Mouse (Mus musculus): ENCODE data around the gene Mul1. TPM values are rescaled to one million over a fixed set of nuclear protein-coding genes. Genes with fewer than 3 reads are reported as not detected.

The Mul1 gene
- polyA plus RNA-seq, 1 experiment from 2014 or later: 18.3 TPM

- peaks cover 5% of the 10 kb centered on the region; the same call in 1 of the 2 replicates for H3K4me1 ChIP-seq (ENCODE audit: control insufficient read depth, insufficient read depth, low read length)
- H3K27ac ChIP-seq (ENCODE audit: low read length): no peak overlapping the region
- WGBS: 86% methylated on average over 7 of the region's 7 CpGs
- H3K36me3 ChIP-seq (ENCODE audit: control insufficient read depth, insufficient read depth, low read length): no peaks in the 10 kb centered on the region
- H3K9ac ChIP-seq (ENCODE audit: low read depth, low read length): no peak overlapping the region
- no peak overlapping the region for H3K4me3 ChIP-seq (ENCODE audit: low read depth, low read length)
- H3K9me3 ChIP-seq (replicated peaks; ENCODE audit: control insufficient read depth, low read length, poor library complexity, severe bottlenecking): no peaks in the 10 kb centered on the region
- no peak overlapping the region for H3K4me2 ChIP-seq (ENCODE audit: low read length)
- ATAC-seq: no peak
- no peaks in the 10 kb centered on the region for H3K27me3 ChIP-seq (ENCODE audit: control insufficient read depth, insufficient read depth, low read depth, low read length)
These were observed 45.1 kb downstream of the Mul1 start for GRCm38 (mm10) chr4:138479595-138479994.

GRCm38 (mm10) chr4:138480962-138481361, 46.5 kb downstream of the Mul1 start:
- Histone ChIP-seq H3K4me3 (ENCODE audit: low read depth, low read length) (no peak overlapping the region), H3K9ac (ENCODE audit: low read depth, low read length) (no peak overlapping the region), H3K27ac (ENCODE audit: low read length) (no peak overlapping the region), H3K36me3 (ENCODE audit: control insufficient read depth, insufficient read depth, low read length) (no peaks in the 10 kb centered on the region), H3K4me1 (ENCODE audit: control insufficient read depth, insufficient read depth, low read length) (peaks cover 5% of the 10 kb centered on the region; the same call in 1 of the 2 replicates), H3K4me2 (ENCODE audit: low read length) (no peak overlapping the region), H3K9me3 (replicated peaks; ENCODE audit: control insufficient read depth, low read length, poor library complexity, severe bottlenecking) (no peaks in the 10 kb centered on the region), H3K27me3 (ENCODE audit: control insufficient read depth, insufficient read depth, low read depth, low read length) (no peaks in the 10 kb centered on the region)
- ATAC-seq: no peak
- 43% methylated on average over 9 of the region's 9 CpGs for WGBS

GRCm38 (mm10) chr4:138482721-138483120, 48.2 kb downstream of the Mul1 start:
- WGBS: 84% methylated on average over 8 of the region's 8 CpGs
- H3K27me3 ChIP-seq (ENCODE audit: control insufficient read depth, insufficient read depth, low read depth, low read length): no peaks in the 10 kb centered on the region
- H3K9me3 ChIP-seq (replicated peaks; ENCODE audit: control insufficient read depth, low read length, poor library complexity, severe bottlenecking): no peaks in the 10 kb centered on the region
- no peak overlapping the region for H3K9ac ChIP-seq (ENCODE audit: low read depth, low read length)
- peaks cover 3% of the 10 kb centered on the region for H3K4me1 ChIP-seq (ENCODE audit: control insufficient read depth, insufficient read depth, low read length)
- no peak overlapping the region for H3K4me3 ChIP-seq (ENCODE audit: low read depth, low read length)
- ATAC-seq: no peak
- H3K36me3 ChIP-seq (ENCODE audit: control insufficient read depth, insufficient read depth, low read length): no peaks in the 10 kb centered on the region
- no peak overlapping the region for H3K4me2 ChIP-seq (ENCODE audit: low read length)
- H3K27ac ChIP-seq (ENCODE audit: low read length): no peak overlapping the region

- Histone ChIP-seq H3K9ac (ENCODE audit: low read depth, low read length) (no peak overlapping the region), H3K36me3 (ENCODE audit: control insufficient read depth, insufficient read depth, low read length) (no peaks in the 10 kb centered on the region), H3K27me3 (ENCODE audit: control insufficient read depth, insufficient read depth, low read depth, low read length) (no peaks in the 10 kb centered on the region), H3K27ac (ENCODE audit: low read length) (no peak overlapping the region), H3K4me3 (ENCODE audit: low read depth, low read length) (no peak overlapping the region), H3K4me1 (ENCODE audit: control insufficient read depth, insufficient read depth, low read length) (peaks cover 7% of the 10 kb centered on the region), H3K4me2 (ENCODE audit: low read length) (no peak overlapping the region), H3K9me3 (replicated peaks; ENCODE audit: control insufficient read depth, low read length, poor library complexity, severe bottlenecking) (no peaks in the 10 kb centered on the region)
- no peak for ATAC-seq
- WGBS: 23% methylated on average over 8 of the region's 8 CpGs
These were observed 53.8 kb downstream of the Mul1 start for GRCm38 (mm10) chr4:138488241-138488640.

GRCm38 (mm10) chr4:138491088-138491487, 56.6 kb downstream of the Mul1 start:
- no peaks in the 10 kb centered on the region for H3K36me3 ChIP-seq (ENCODE audit: control insufficient read depth, insufficient read depth, low read length)
- no peak overlapping the region for H3K9ac ChIP-seq (ENCODE audit: low read depth, low read length)
- ATAC-seq: no peak
- H3K9me3 ChIP-seq (replicated peaks; ENCODE audit: control insufficient read depth, low read length, poor library complexity, severe bottlenecking): no peaks in the 10 kb centered on the region
- no peak overlapping the region for H3K4me3 ChIP-seq (ENCODE audit: low read depth, low read length)
- no peaks in the 10 kb centered on the region for H3K27me3 ChIP-seq (ENCODE audit: control insufficient read depth, insufficient read depth, low read depth, low read length)
- WGBS: 69% methylated on average over 4 of the region's 4 CpGs
- H3K4me1 ChIP-seq (ENCODE audit: control insufficient read depth, insufficient read depth, low read length): peaks cover 26% of the 10 kb centered on the region
- no peak overlapping the region for H3K4me2 ChIP-seq (ENCODE audit: low read length)
- H3K27ac ChIP-seq (ENCODE audit: low read length): no peak overlapping the region

Other genes with a start within 250 kb of the Mul1 start
- gene Hp1bp3, start 218.4 kb upstream of the Mul1 start, polyA plus RNA-seq (2015; fragmentation: Nextera tagmentation; extraction: Ambion mirVana): 199 and 209 TPM in 2 replicates
- 16.7 and 20.3 TPM in 2 replicates for gene Sh2d5, start 184.3 kb upstream of the Mul1 start, polyA plus RNA-seq (2015; fragmentation: Nextera tagmentation; extraction: Ambion mirVana)
- gene Kif17, start 184.2 kb upstream of the Mul1 start, polyA plus RNA-seq (2015; fragmentation: Nextera tagmentation; extraction: Ambion mirVana): 3.4 and 4.0 TPM in 2 replicates
- gene Ddost, start 129.9 kb upstream of the Mul1 start, polyA plus RNA-seq (2015; fragmentation: Nextera tagmentation; extraction: Ambion mirVana): 201 and 208 TPM in 2 replicates
- gene Pink1, start 108.4 kb upstream of the Mul1 start, polyA plus RNA-seq (2015; fragmentation: Nextera tagmentation; extraction: Ambion mirVana): 95.4 and 103 TPM in 2 replicates
- gene Cda, start 66.7 kb upstream of the Mul1 start, polyA plus RNA-seq (2015; fragmentation: Nextera tagmentation; extraction: Ambion mirVana): 4.4 and 4.8 TPM in 2 replicates
- gene Fam43b, start 38.1 kb upstream of the Mul1 start, polyA plus RNA-seq (2015; fragmentation: Nextera tagmentation; extraction: Ambion mirVana): 11.5 and 15.9 TPM in 2 replicates
- 18.2 and 18.7 TPM in 2 replicates for gene Camk2n1, start 19.6 kb downstream of the Mul1 start, polyA plus RNA-seq (2015; fragmentation: Nextera tagmentation; extraction: Ambion mirVana)
- gene Vwa5b1, start 201.2 kb downstream of the Mul1 start, polyA plus RNA-seq (2015; fragmentation: Nextera tagmentation; extraction: Ambion mirVana): 2.3 and 2.8 TPM in 2 replicates

All from midbrain, embryonic 16.5 days (tissue).